Mouse (Mus musculus) spleen, postnatal 4 days (tissue): ENCODE results near the gene Mef2d.

Experiments
- DNase-seq, 2 experiments: peaks; one replicate each; pipeline ENCODE4 v3.0.0; 2022; ENCODE audit warnings: low spot score in 2 of 2

Mef2d gene

DNA sequence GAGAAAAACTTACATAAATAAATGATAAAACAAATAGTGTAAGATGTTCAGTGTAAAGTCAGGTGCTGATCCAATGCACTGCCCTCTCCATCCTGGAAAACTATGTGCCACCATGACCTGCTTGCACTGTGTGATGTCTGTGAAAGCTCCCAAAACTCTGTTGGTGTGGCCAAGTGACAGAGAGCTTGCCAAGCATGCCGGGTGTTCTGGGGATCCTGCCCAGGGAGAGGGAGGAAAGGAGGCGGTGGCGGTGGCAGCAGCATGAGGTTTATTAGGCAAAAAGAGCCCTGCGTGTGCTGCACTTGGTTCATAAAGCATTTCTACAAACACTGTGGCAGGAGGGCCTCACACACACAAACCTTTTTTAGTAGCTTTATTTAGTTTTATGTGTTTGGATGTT is 39.2 kb downstream of the Mef2d start:
- DNase-seq: no peak

GRCm38 (mm10) chr3:88186424-88186823 is 44.3 kb downstream of the Mef2d start:
- no peak for DNase-seq

DNA sequence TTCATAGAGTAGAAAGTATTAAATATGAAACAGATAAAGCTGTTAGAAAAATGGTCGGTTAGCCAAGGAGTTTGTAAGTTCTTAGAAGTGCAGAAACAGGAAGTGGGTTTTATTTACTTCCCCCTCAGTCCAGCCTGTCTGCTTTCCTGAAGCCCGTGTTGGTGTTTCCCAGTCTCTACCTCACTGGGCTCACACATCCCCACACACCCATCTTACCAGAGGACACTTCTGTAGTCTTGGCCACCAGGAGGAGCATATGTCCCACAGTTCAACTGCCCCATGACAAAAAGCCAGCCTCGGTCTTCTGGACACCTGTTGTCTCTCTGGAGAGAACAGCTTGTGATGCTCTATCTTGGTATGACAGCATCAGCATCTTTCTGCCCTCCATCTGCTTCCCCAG is 49.0 kb downstream of the Mef2d start:
- no peak for DNase-seq

GRCm38 (mm10) chr3:88191820-88192616 is 49.8 kb downstream of the Mef2d start:
- no peak for DNase-seq

- no peak for DNase-seq
Observed at GRCm38 (mm10) chr3:88197741-88198504, 55.8 kb downstream of the Mef2d start.

- DNase-seq: no peak
Observed at GRCm38 (mm10) chr3:88198505-88199020, 56.4 kb downstream of the Mef2d start.

GRCm38 (mm10) chr3:88199541-88200110 is 57.5 kb downstream of the Mef2d start:
- DNase-seq: no peak

- no peak for DNase-seq
Observed at GRCm38 (mm10) chr3:88200161-88200971, 58.2 kb downstream of the Mef2d start.

GRCm38 (mm10) chr3:88200972-88201330 is 58.8 kb downstream of the Mef2d start:
- no peak for DNase-seq

- no peak for DNase-seq
Observed at GRCm38 (mm10) chr3:88201640-88202039, 59.5 kb downstream of the Mef2d start.

DNA sequence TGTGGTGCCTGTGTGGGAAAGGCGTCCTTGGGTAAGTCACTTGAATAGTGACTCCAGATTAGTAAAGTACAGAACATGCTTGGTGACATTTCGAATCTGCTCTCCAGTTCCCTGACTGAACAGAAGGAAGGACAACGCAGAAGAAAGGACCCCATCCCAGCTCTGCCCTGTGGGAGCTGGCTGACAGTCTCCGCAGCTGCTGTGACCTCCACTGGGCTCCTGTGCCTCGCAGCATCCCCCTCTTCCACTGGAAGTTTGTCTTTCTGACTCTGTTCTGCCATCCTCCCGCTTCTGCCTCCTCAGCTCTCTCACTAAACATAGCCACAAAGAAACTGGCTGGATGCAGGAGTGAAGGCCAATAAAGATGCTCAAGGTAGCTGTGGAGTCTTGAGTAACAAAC is 60.8 kb downstream of the Mef2d start:
- no peak for DNase-seq

DNA sequence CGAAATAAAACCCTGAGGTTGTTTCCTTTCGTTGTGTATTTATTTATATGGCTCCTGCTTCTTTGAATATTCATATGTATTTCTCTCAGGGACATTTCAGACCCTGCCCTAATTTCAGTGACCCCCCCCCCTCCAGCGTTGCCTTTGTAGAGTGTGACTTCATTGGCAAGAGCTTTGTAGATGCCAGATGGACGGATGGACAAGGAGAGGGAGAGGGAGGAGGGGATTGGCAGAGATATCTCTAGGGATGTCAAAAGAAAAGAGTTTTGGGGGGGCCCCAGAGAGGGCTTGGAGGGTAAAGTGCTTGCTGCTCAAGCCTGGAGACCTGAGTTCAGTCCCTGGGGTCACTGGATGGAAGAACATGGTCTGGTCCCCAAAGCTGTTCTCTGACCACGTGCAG is 61.3 kb downstream of the Mef2d start:
- DNase-seq: no peak

- DNase-seq: no peak
Observed at GRCm38 (mm10) chr3:88203999-88204700, 62.0 kb downstream of the Mef2d start.

DNA sequence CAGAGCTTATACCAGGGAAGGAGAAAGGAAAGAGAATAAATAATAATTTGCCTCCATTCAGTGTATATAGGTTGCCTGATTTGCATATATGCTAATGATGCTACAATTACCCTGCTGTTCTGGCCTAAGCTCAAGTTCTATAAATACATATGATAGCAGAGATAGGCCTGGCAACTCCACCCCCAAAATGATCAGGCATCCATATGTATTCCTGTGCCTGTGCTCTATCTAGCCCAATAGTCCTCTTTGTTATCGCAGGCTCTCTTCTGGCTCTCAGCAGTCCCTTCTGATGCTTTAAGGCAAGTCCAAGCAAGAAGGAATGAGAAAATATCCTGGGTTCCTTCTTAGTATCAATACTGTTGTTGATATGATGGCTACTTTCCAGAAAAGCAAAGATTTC is 62.6 kb downstream of the Mef2d start:
- DNase-seq: no peak

- no peak for DNase-seq
Observed at GRCm38 (mm10) chr3:88205176-88205562, 63.0 kb downstream of the Mef2d start.

- DNase-seq: no peak
Observed at GRCm38 (mm10) chr3:88205563-88206491, 63.7 kb downstream of the Mef2d start.

DNA sequence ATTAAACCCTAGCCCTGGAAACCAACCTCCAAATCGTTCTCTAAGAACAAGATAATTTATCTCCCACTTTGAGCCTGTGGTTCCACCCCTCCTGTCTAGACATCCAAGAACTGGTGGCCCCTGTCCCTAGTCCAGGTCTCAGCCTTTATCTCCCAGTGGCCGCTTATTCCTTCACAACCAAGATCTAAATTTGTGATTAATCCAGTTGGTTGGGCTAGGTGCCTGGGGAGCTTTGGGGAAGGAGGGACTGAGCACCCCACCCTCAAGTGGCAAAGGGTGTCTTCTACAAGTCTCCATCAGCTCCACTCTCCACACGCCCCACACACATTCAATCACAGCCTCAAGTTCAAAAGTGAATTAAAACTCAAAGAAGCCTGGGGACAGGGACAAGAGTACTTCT is 64.3 kb downstream of the Mef2d start:
- DNase-seq: no peak

DNA sequence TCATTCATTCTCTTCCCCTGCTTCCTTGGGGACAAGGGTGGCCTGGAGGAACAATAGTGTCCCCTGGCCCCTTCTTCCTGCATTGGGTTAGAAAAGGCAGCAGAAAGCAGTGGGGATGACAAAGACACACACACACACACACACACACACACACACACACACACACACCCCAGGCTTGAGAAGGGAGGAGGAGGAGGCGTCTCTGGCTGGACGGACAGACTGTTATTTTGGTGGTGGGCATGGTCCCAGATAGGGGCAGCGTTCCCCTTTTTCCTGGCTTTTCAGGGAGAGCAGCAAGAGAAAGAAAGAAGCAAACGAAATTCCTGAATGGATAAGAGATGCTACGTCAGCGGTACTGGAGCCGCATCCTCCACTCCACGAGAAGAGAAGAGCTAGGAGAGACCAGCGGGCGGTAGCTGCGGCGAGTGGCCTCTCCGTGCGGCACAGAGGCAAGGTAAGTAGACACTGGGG is 64.8 kb downstream of the Mef2d start:
- no peak for DNase-seq

DNA sequence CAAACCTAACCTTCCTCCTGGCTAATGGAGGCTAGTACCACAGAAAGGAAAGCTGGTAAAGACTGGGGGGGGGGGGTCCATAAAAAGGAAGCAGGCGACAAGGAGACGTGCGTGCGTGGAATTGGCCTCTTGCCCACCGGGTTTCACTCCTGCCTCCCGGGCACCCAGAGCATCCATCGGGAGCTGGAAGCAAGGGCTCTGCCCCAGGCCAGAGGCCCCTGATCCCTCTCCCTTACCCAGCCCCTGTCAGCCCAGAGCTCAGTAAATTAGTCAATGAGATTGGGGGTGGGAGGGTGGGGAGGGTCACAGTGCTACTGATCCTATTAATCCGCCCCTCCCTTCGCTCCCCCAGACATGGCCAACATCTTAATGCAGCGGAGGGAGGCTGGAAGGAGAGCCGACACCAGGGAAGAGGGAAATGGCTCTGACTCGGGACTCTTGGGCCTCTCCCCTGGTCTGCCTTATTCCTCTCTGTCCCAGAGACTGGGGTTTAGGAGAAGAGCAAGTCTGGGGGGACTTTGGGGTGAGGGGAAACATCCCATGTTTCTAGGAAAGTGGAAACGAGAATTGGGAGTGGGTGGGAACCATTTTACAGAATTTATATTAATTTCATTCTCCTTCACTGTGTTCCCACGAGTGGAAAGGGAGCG is 65.4 kb downstream of the Mef2d start:
- DNase-seq: no peak
